Mouse (Mus musculus): Measurements from ENCODE around the gene Pkn1. TPM values are rescaled to one million over a fixed set of nuclear protein-coding genes. Genes with fewer than 3 reads are reported as not detected.

The Pkn1 gene
- total RNA-seq, 2 experiments from 2014 or later = 130 to 163 TPM

- DNase-seq = no peak
Measured at GRCm38 (mm10) chr8:83689264-83689663, 9.7 kb downstream of the Pkn1 start.

GRCm38 (mm10) chr8:83684517-83684916, 14.5 kb downstream of the Pkn1 start:
- DNase-seq = peak; percentile 46

- DNase-seq = no peak
Measured at GRCm38 (mm10) chr8:83681099-83681498, 17.9 kb downstream of the Pkn1 start.

- no peak for DNase-seq
Measured at GRCm38 (mm10) chr8:83680603-83681002, 18.4 kb downstream of the Pkn1 start.

- no peak for DNase-seq
Measured at GRCm38 (mm10) chr8:83679866-83680265, 19.1 kb downstream of the Pkn1 start.

GRCm38 (mm10) chr8:83674497-83674896, 24.5 kb downstream of the Pkn1 start:
- DNase-seq = no peak

- no peak for DNase-seq
Measured at GRCm38 (mm10) chr8:83672936-83673335, 26.0 kb downstream of the Pkn1 start.

GRCm38 (mm10) chr8:83669013-83669412, 30.0 kb downstream of the Pkn1 start:
- peak; percentile 38 for DNase-seq

GRCm38 (mm10) chr8:83668010-83668916, 30.7 kb downstream of the Pkn1 start:
- DNase-seq = peak; percentile 73

GRCm38 (mm10) chr8:83667526-83667925, 31.5 kb downstream of the Pkn1 start:
- no peak for DNase-seq

GRCm38 (mm10) chr8:83666866-83667234, 32.1 kb downstream of the Pkn1 start:
- DNase-seq = no peak

- DNase-seq = peak; percentile 75
Measured at GRCm38 (mm10) chr8:83665969-83666865, 32.8 kb downstream of the Pkn1 start, which contains the start of gene Ptger1. Ptger1 (plus strand) TSS chr8:83666678.

- no peak for DNase-seq
Measured at GRCm38 (mm10) chr8:83664931-83665625, 33.9 kb downstream of the Pkn1 start.

GRCm38 (mm10) chr8:83664096-83664495, 34.9 kb downstream of the Pkn1 start:
- peak; percentile 73 for DNase-seq

- peak; percentile 92 for DNase-seq
Measured at GRCm38 (mm10) chr8:83662421-83662826, 36.6 kb downstream of the Pkn1 start.

GRCm38 (mm10) chr8:83660995-83661680, 37.8 kb downstream of the Pkn1 start:
- DNase-seq = peak; percentile 42

- no peak for DNase-seq
Measured at GRCm38 (mm10) chr8:83660545-83660944, 38.4 kb downstream of the Pkn1 start.

GRCm38 (mm10) chr8:83656484-83657246, 42.3 kb downstream of the Pkn1 start:
- DNase-seq = peak; percentile 33

- no peak for DNase-seq
Measured at GRCm38 (mm10) chr8:83656043-83656442, 42.9 kb downstream of the Pkn1 start.

GRCm38 (mm10) chr8:83654725-83655124, 44.3 kb downstream of the Pkn1 start:
- DNase-seq = no peak

- DNase-seq = no peak
Measured at GRCm38 (mm10) chr8:83653662-83654017, 45.3 kb downstream of the Pkn1 start.
